Mouse (Mus musculus) frontal cortex, adult (tissue): Measurements from ENCODE around the gene Ilf2.

Experiments used
- ATAC-seq: cut with Nextera tagmentation; 2 replicates; pipeline ENCODE4 v1.9.2; 2017; ENCODE audit warnings: mild to moderate bottlenecking, moderate library complexity, mixed read lengths; ENCODE audit not compliant: low TSS enrichment

The Ilf2 gene

GRCm38 (mm10) chr3:90475831-90476611 lies at the start of gene Ilf2:
TSS of gene Ilf2 (plus strand) at chr3:90476126.
- peak; percentile 99 for ATAC-seq

- no peak for ATAC-seq
These were observed 48.4 kb upstream of the Ilf2 start for GRCm38 (mm10) chr3:90427574-90427973.

GRCm38 (mm10) chr3:90428186-90428585 lies 47.7 kb upstream of the Ilf2 start:
- ATAC-seq = no peak

GRCm38 (mm10) chr3:90429576-90429975 lies 46.4 kb upstream of the Ilf2 start:
- no peak for ATAC-seq

GRCm38 (mm10) chr3:90432348-90432747 lies 43.6 kb upstream of the Ilf2 start:
- no peak for ATAC-seq

GRCm38 (mm10) chr3:90432811-90433219 lies 43.1 kb upstream of the Ilf2 start:
- peak; percentile 44 for ATAC-seq

- ATAC-seq = peak; percentile 96
These were observed 42.4 kb upstream of the Ilf2 start, which contains the start of gene Ints3 for GRCm38 (mm10) chr3:90433381-90434020. TSS of gene Ints3 (minus strand) at chr3:90433622.

- ATAC-seq = no peak
These were observed 41.7 kb upstream of the Ilf2 start for GRCm38 (mm10) chr3:90434073-90434730.

- ATAC-seq = no peak
These were observed 38.8 kb upstream of the Ilf2 start for GRCm38 (mm10) chr3:90437131-90437530.

GRCm38 (mm10) chr3:90440756-90441155 lies 35.2 kb upstream of the Ilf2 start:
- ATAC-seq = no peak

- ATAC-seq = no peak
These were observed 31.9 kb upstream of the Ilf2 start for GRCm38 (mm10) chr3:90443977-90444376.

GRCm38 (mm10) chr3:90445417-90446200 lies 30.3 kb upstream of the Ilf2 start:
- ATAC-seq = no peak

GRCm38 (mm10) chr3:90446389-90447122 lies 29.4 kb upstream of the Ilf2 start:
- peak; percentile 77 for ATAC-seq

- ATAC-seq = 0 out of 2 replicates have a peak, but pooled peaks have one; percentile 2
These were observed 28.8 kb upstream of the Ilf2 start for GRCm38 (mm10) chr3:90447123-90447494.

GRCm38 (mm10) chr3:90448626-90449025 lies 27.3 kb upstream of the Ilf2 start:
- ATAC-seq = no peak

- no peak for ATAC-seq
These were observed 25.1 kb upstream of the Ilf2 start for GRCm38 (mm10) chr3:90450874-90451273.

GRCm38 (mm10) chr3:90451396-90452095 lies 24.4 kb upstream of the Ilf2 start:
- peak; percentile 94 for ATAC-seq

GRCm38 (mm10) chr3:90454931-90455330 lies 21.0 kb upstream of the Ilf2 start:
- ATAC-seq = no peak

- ATAC-seq = no peak
These were observed 16.2 kb upstream of the Ilf2 start for GRCm38 (mm10) chr3:90459727-90460126.

GRCm38 (mm10) chr3:90460315-90460714 lies 15.6 kb upstream of the Ilf2 start:
- no peak for ATAC-seq

- ATAC-seq = no peak
These were observed 14.0 kb upstream of the Ilf2 start for GRCm38 (mm10) chr3:90461935-90462334.
